Mouse (Mus musculus) liver, embryonic 15.5 days (tissue): Measurements from ENCODE around the gene Hsd11b2. TPM values are rescaled to one million over a fixed set of nuclear protein-coding genes. Genes with fewer than 3 reads are reported as not detected.

Experiments
- ATAC-seq: fragments of 200-750 bp; cut with Nextera tagmentation; 2 replicates; pipeline ENCODE4 v1.8.0; 2017; ENCODE audit warnings: moderate number of reproducible peaks, mild to moderate bottlenecking, moderate library complexity; ENCODE audit not compliant: insufficient read depth
- H3K27ac ChIP-seq: fragments of 300-500 bp; sonication (generic); replicated peaks from 2 replicates; pipeline ENCODE4 v1.5.1; 2015; ENCODE audit warnings: mild to moderate bottlenecking, inconsistent platforms
- H3K27me3 ChIP-seq: fragments of 300-500 bp; sonication (generic); 2 replicates; pipeline ENCODE4 v1.6.1; 2015; ENCODE audit warnings: mild to moderate bottlenecking, inconsistent platforms
- H3K36me3 ChIP-seq: fragments of 300-500 bp; sonication (generic); replicated peaks from 2 replicates; pipeline ENCODE4 v1.6.1; 2015; ENCODE audit warnings: moderate library complexity, mild to moderate bottlenecking, inconsistent platforms
- H3K4me1 ChIP-seq: fragments of 300-500 bp; sonication (generic); replicated peaks from 2 replicates; pipeline ENCODE4 v1.6.1; 2015; ENCODE audit warnings: inconsistent platforms
- H3K4me2 ChIP-seq: fragments of 300-500 bp; sonication (generic); 2 replicates; pipeline ENCODE4 v1.6.1; 2015; ENCODE audit warnings: moderate library complexity, mild to moderate bottlenecking, inconsistent platforms
- H3K4me3 ChIP-seq: fragments of 300-500 bp; sonication (generic); replicated peaks from 2 replicates; pipeline ENCODE4 v1.5.1; 2015; ENCODE audit warnings: mild to moderate bottlenecking, inconsistent platforms
- H3K9ac ChIP-seq: fragments of 300-500 bp; sonication (generic); 2 replicates; pipeline ENCODE4 v1.6.1; 2015; ENCODE audit warnings: moderate library complexity, mild to moderate bottlenecking, inconsistent platforms
- H3K9me3 ChIP-seq: fragments of 300-500 bp; sonication (generic); replicated peaks from 2 replicates; pipeline ENCODE4 v1.6.1; 2016; ENCODE audit warnings: inconsistent platforms
- WGBS: fragments of 180-500 bp; shearing (Covaris S2); methylation state at CpG from one replicate; pipeline ENCODE4 v1.1.7; 2015; ENCODE audit warnings: mixed read lengths; ENCODE audit not compliant: insufficient replicate concordance; 5-methylcytosine and 5-hydroxymethylcytosine counted together
- polyA plus RNA-seq: library from polyadenylated mRNA; unstranded; fragments of >200 nt; fragmentation: Nextera tagmentation; extraction: Ambion mirVana; gene quantifications from 2 replicates; pipeline ENCODE4 v1.2.1, GENCODE M21; 2015

Hsd11b2 gene
- polyA plus RNA-seq, 1 experiment from 2014 or later, result 0.58 TPM

DNA sequence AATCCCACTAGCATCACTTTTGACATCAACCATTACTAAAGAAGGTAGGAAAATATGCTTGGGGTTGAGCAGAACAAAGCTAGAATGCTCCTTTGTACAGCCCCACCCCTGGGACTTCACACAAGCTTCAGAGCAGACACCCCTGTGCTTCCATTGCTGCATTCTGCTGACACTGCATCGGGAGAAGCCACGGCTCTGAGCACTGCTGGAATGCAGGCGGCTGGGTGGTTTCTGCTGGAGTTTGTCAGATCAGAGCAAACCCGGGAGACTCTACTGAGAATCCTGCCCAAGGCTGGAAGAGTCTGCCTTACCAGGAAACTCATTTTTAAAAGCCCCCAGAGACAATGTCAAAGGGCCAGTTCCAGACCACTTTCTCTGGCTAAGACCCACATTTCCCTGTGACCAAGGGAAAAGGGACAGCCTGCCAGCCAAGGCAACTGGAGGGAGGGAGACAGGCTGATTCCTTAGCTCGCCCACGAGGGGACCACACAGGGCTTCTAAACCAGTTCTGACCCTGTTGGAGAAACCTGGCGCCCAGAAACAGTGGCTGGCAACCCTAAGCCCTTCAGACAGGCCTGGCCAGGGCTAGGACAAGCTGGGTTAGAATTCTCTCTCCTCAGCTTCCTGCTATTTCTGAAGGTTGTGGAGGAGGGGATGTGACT lies 26.1 kb downstream of the Hsd11b2 start:
- Histone ChIP-seq H3K27ac (peak overlapping the region; percentile 35), H3K4me3 (no peak overlapping the region), H3K9me3 (no peaks in the 10 kb centered on the region), H3K4me2 (no peak overlapping the region), H3K9ac (peak overlapping the region; percentile 27; the same call in 1 of the 2 replicates), H3K36me3 (peaks cover 4% of the 10 kb centered on the region; the same call in 1 of the 2 replicates), H3K4me1 (peaks cover 74% of the 10 kb centered on the region), H3K27me3 (no peaks in the 10 kb centered on the region)
- 57% methylated on average over 7 of the region's 7 CpGs for WGBS
- no peak for ATAC-seq

DNA sequence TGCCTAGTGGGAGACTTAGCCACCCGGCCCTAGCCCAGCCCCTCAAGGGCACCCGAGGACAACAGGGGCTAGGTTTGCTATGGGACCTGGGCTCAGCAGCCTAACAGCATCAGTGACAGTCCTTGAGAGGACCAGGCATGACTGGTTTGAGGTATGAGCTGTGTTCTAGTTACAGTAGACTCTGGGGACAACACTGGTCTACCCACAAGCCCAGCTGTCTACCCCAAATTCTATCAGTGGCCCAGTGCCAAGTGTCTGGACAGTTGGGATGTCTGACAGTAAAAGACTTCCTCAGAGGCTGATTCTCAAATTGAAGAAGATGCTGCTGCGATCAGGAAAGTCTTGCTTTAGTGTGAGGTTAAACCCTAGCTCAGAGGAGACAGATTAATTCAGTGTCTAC lies 26.7 kb downstream of the Hsd11b2 start:
- WGBS, result 90% methylated on average over 3 of the region's 3 CpGs
- H3K4me3 ChIP-seq, result no peak overlapping the region
- peak overlapping the region; percentile 35; the same call in 1 of the 2 replicates for H3K27ac ChIP-seq
- H3K36me3 ChIP-seq, result 0 out of 2 replicates have a peak, but pooled peaks cover 3% of the 10 kb centered on the region
- peak overlapping the region; percentile 27; the same call in 1 of the 2 replicates for H3K9ac ChIP-seq
- H3K4me2 ChIP-seq, result no peak overlapping the region
- H3K9me3 ChIP-seq, result no peaks in the 10 kb centered on the region
- no peak for ATAC-seq
- H3K4me1 ChIP-seq, result peaks cover 70% of the 10 kb centered on the region
- H3K27me3 ChIP-seq, result no peaks in the 10 kb centered on the region

DNA sequence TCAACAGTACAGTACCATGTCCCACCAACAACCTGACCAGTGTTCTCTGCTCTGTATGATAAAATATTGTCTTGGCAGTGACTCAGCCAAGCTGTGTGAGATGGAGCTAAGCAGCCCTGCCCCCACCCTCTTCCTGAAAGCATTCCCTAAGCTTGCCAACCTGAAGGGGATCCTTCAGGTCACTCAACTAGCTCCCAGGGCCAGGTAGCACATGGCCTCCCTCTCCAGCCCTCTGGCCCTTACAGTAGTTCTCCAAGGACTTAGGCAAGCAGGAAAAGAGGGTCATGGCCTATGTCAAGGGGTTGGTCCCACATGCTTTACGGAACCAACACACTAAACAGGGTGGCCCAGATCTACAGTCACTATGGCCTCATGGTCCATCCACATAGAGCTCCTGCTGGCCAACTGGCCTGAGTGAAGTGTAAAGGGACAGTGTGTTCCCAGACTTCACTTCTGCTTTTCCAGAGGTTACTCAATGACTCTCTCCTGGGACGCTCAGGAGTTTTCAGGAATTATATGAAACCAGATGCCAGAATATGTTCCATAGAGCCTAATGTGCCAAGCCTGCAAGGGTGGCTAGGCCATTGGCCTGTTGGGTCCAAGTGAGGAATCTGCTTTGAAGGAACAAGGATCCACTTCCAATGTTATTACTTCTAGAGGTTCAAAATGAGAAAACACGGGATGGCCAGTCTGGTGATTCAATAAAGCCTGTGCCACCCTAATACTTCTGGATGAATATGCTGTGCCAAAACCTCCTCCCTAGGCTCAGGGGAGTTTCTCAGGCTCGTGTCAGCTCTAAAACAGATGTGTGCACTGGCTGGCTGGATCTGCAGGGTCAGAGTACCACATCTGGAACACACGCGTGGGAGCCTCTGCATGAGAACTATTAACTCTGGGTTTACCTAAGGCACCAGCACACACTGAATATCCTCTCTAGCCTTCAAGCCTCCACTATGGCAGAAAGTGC lies 28.1 kb downstream of the Hsd11b2 start:
- peaks cover 59% of the 10 kb centered on the region for H3K4me1 ChIP-seq
- H3K36me3 ChIP-seq, result peaks cover 2% of the 10 kb centered on the region; the same call in 1 of the 2 replicates
- no peaks in the 10 kb centered on the region for H3K9me3 ChIP-seq
- no peak for ATAC-seq
- H3K27ac ChIP-seq, result no peak overlapping the region
- no peak overlapping the region for H3K4me3 ChIP-seq
- no peak overlapping the region for H3K9ac ChIP-seq
- no peak overlapping the region for H3K4me2 ChIP-seq
- WGBS, result 76% methylated on average over 6 of the region's 6 CpGs
- H3K27me3 ChIP-seq, result no peaks in the 10 kb centered on the region

DNA sequence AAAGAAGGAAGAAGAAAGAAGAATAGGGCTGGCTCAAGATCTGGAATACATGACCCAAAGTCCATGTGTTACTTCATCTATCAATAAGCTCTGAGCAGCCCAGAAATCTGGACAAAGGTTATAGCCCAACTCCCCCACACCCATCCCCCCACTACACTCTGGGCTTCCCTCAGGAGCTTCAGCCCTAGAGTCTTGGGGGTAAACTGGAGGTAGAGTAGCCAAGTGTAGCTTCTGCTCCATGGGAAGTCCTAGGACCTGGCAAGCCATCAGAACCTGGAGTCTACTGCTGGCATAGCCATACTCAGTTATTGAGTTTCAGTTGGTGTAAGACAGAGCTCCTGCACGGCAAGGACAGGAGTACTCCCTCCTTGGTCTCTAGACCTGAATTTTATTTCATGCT lies 31.0 kb downstream of the Hsd11b2 start:
- H3K4me1 ChIP-seq, result peaks cover 42% of the 10 kb centered on the region
- no peaks in the 10 kb centered on the region for H3K27me3 ChIP-seq
- H3K9ac ChIP-seq, result no peak overlapping the region
- H3K4me3 ChIP-seq, result no peak overlapping the region
- WGBS, result 83% methylated on average over 1 of the region's 1 CpGs
- no peak for ATAC-seq
- no peaks in the 10 kb centered on the region for H3K9me3 ChIP-seq
- no peak overlapping the region for H3K4me2 ChIP-seq
- no peaks in the 10 kb centered on the region; the same call in 1 of the 2 replicates for H3K36me3 ChIP-seq
- no peak overlapping the region for H3K27ac ChIP-seq

DNA sequence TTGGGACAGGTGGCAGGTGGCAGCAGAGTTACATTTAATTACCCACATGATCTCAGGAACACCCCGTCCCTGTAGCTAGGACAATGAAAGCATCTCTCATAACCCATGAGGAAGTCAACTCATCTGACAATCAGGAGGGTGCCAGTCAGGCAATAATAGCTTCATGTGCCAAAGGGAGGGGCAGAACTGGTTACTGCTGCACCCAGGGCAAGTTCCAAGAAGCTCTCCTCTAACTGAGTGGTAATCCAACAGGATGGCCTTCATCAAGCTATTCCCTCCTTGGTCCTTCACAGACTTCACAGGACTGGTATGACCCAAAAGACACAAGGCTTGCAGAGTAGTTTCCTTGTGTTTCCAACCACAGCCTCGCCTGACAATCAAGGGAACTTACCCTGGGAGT lies 31.5 kb downstream of the Hsd11b2 start:
- peaks cover 37% of the 10 kb centered on the region for H3K4me1 ChIP-seq
- WGBS, result 50% methylated on average over 2 of the region's 2 CpGs
- no peak overlapping the region for H3K4me2 ChIP-seq
- no peaks in the 10 kb centered on the region for H3K27me3 ChIP-seq
- H3K4me3 ChIP-seq, result no peak overlapping the region
- no peak overlapping the region for H3K27ac ChIP-seq
- no peaks in the 10 kb centered on the region for H3K9me3 ChIP-seq
- no peaks in the 10 kb centered on the region; the same call in 1 of the 2 replicates for H3K36me3 ChIP-seq
- ATAC-seq, result no peak
- H3K9ac ChIP-seq, result no peak overlapping the region

DNA sequence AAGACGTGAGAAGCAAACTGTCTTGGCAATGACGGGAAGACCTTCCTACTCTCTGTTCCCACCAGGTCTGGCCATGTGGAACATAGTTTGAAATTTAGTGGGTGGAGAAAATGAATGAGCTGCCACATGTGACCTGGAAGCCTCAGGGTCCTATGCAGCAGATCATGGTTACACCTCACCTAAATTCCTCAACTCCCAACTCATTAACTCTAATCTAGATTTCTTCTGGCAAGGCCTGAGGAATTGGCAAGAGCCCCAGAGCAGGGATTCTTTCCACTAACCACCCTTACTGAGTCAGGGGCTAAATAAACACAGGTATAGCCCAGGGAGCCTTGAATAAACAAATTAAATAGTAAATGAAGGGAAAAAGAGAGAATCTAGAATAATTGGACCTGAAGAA lies 33.5 kb downstream of the Hsd11b2 start:
- Histone ChIP-seq H3K9ac (no peak overlapping the region), H3K4me3 (no peak overlapping the region), H3K4me1 (peaks cover 17% of the 10 kb centered on the region), H3K9me3 (no peaks in the 10 kb centered on the region), H3K4me2 (no peak overlapping the region), H3K36me3 (no peaks in the 10 kb centered on the region; the same call in 1 of the 2 replicates), H3K27me3 (no peaks in the 10 kb centered on the region), H3K27ac (no peak overlapping the region)
- 79% methylated on average over 2 of the region's 2 CpGs for WGBS
- ATAC-seq, result no peak

DNA sequence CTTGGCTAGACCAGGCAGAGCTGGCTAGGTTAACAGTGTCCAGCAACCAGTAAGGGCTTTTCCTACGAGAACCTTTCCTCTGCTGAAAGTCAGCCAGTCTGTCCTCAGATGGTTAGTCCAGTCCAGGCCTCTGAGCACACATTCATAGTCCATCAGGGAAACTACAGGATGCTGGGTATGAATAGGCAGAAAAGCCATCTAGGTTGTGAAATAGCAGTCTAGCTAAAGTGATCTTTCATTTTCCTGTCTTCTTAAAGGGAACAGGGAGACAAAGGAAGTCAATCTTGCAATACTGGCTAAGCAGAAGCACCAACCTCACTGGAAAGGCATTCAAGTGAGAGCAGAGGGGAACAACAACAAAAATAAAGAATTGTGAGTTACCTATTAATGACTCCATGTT lies 34.3 kb downstream of the Hsd11b2 start:
- Histone ChIP-seq H3K27me3 (no peaks in the 10 kb centered on the region), H3K27ac (no peak overlapping the region), H3K4me2 (no peak overlapping the region), H3K36me3 (no peaks in the 10 kb centered on the region; the same call in 1 of the 2 replicates), H3K9me3 (no peaks in the 10 kb centered on the region), H3K4me1 (peaks cover 13% of the 10 kb centered on the region), H3K4me3 (no peak overlapping the region), H3K9ac (no peak overlapping the region)
- WGBS, result 64% methylated on average over 1 of the region's 1 CpGs
- no peak for ATAC-seq

DNA sequence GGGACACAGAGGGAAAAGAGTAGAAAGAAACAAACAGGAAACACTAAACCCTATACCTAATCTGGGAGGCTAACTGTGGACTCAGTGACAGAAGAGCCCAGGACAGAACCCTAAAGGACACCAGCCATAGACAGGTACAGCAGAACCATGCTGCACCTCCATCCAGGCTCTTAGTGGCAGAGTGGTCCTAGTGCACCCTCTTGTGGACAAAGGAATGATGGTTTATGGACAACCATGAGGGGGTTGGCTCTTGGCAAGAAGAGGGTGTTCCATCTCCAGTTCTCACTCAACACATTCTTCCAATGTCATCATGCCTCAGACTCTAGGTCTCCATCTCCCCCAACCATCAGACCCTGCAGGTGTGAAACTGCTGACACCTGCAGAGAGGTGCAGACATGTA lies 35.5 kb downstream of the Hsd11b2 start:
- Histone ChIP-seq H3K27me3 (no peaks in the 10 kb centered on the region), H3K4me3 (no peak overlapping the region), H3K27ac (no peak overlapping the region), H3K36me3 (peaks cover 6% of the 10 kb centered on the region; the same call in 1 of the 2 replicates), H3K4me2 (no peak overlapping the region), H3K9ac (no peak overlapping the region), H3K9me3 (no peaks in the 10 kb centered on the region), H3K4me1 (peaks cover 13% of the 10 kb centered on the region)
- peak; percentile 62 for ATAC-seq

DNA sequence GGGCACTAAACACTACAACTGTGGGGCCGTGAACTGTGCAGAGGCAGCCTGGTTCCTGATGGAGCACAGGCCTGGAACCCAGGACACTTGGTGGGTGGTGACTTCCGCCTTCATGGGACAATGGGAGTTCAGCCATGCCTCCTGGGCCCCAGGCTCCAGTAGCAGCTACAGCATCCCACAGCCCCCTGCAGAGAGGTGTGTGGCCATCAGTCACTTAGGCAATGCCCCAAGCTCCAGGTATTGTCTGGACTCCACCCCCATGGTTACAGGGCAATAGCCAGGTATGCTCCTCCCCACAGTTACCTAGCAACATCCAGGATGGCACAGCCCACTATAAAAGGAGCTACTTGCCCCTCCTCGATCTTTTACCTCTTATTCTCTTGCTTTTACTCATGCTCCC lies 36.7 kb downstream of the Hsd11b2 start:
- Histone ChIP-seq H3K27ac (no peak overlapping the region), H3K4me2 (no peak overlapping the region), H3K4me1 (peaks cover 11% of the 10 kb centered on the region), H3K4me3 (no peak overlapping the region), H3K36me3 (peaks cover 14% of the 10 kb centered on the region), H3K9me3 (no peaks in the 10 kb centered on the region), H3K27me3 (no peaks in the 10 kb centered on the region), H3K9ac (no peak overlapping the region)
- WGBS, result 75% methylated on average over 3 of the region's 3 CpGs
- no peak for ATAC-seq

DNA sequence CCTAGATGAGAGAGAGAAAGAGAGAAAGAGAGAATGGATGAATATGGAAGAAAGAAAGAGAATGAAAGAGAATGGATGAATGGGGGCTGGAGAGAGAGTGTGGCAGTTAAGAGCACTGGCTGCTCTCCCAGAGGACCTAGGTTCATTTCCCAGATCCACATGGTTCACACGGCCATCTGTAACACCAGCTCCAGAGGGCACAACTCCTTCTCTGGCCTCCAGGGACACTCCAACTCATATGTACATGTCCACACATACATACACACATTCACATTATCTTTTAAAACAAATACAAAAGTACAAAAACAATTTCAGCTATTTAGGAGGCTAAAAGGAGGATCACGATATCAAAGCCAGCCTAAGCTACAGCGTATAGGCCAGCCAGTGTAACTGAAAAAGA lies 44.3 kb downstream of the Hsd11b2 start:
- H3K4me3 ChIP-seq, result no peak overlapping the region
- H3K9ac ChIP-seq, result no peak overlapping the region
- H3K9me3 ChIP-seq, result no peaks in the 10 kb centered on the region
- peaks cover 28% of the 10 kb centered on the region for H3K36me3 ChIP-seq
- no peak overlapping the region for H3K4me2 ChIP-seq
- peaks cover 7% of the 10 kb centered on the region; the same call in 1 of the 2 replicates for H3K27me3 ChIP-seq
- H3K4me1 ChIP-seq, result peaks cover 50% of the 10 kb centered on the region
- 76% methylated on average over 3 of the region's 3 CpGs for WGBS
- ATAC-seq, result no peak
- no peak overlapping the region for H3K27ac ChIP-seq

DNA sequence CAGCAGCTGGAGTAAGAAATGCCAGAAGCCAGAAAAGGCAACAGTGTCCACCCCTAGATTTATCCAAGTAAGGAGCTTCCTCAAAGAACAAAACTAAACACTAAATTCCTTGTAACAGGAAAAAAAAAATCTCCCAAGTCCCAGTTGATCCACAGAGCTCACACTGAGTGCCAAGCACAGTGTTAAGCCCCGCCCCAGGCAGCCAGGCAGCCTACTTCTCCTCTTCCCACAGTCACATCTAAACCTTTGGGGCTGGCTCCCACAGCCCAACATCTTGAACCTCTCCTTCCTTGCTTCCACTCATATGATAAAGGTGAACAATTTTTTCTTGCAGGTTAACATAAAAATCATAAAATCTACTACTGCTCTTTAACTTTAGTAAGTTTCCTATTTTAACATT lies 45.3 kb downstream of the Hsd11b2 start:
- peaks cover 22% of the 10 kb centered on the region for H3K36me3 ChIP-seq
- H3K27ac ChIP-seq, result no peak overlapping the region
- peaks cover 7% of the 10 kb centered on the region; the same call in 1 of the 2 replicates for H3K27me3 ChIP-seq
- H3K9ac ChIP-seq, result peak overlapping the region; percentile 23; the same call in 1 of the 2 replicates
- WGBS, result 60% methylated on average over 1 of the region's 1 CpGs
- no peak overlapping the region for H3K4me3 ChIP-seq
- no peak for ATAC-seq
- H3K9me3 ChIP-seq, result no peaks in the 10 kb centered on the region
- peaks cover 50% of the 10 kb centered on the region for H3K4me1 ChIP-seq
- H3K4me2 ChIP-seq, result peak overlapping the region; percentile 28; the same call in 1 of the 2 replicates
